Mouse (Mus musculus) embryonic facial prominence, embryonic 11.5 days (tissue): ENCODE results near the gene Lyg2. TPM values are rescaled to one million over a fixed set of nuclear protein-coding genes. Genes with fewer than 3 reads are reported as not detected.

Experiments used
- ATAC-seq: fragments of 200-750 bp; cut with Nextera tagmentation; replicated peaks from 2 replicates; pipeline ENCODE4 v1.8.0; 2017; ENCODE audit warnings: low read depth; ENCODE audit not compliant: insufficient number of reproducible peaks, low FRiP score, low TSS enrichment
- DNase-seq: peaks from one replicate; pipeline ENCODE4 v3.0.0-alpha.2; 2015; ENCODE audit warnings: low spot score
- H3K27ac ChIP-seq: fragments of 300-500 bp; sonication (generic); replicated peaks from 2 replicates; pipeline ENCODE4 v1.5.1; 2014; ENCODE audit warnings: mild to moderate bottlenecking, low read depth, low read length, control low read depth
- H3K27me3 ChIP-seq: fragments of 300-500 bp; sonication (generic); 2 replicates; pipeline ENCODE4 v1.6.1; 2014; ENCODE audit warnings: mild to moderate bottlenecking, low read length, moderate library complexity, mixed read lengths; ENCODE audit not compliant: control insufficient read depth, insufficient read depth
- H3K36me3 ChIP-seq: fragments of 300-500 bp; sonication (generic); replicated peaks from 2 replicates; pipeline ENCODE4 v1.6.1; 2014; ENCODE audit warnings: low read depth, mild to moderate bottlenecking, low read length, moderate library complexity, mixed read lengths; ENCODE audit not compliant: control insufficient read depth, insufficient read depth
- H3K4me1 ChIP-seq: fragments of 300-500 bp; sonication (generic); 2 replicates; pipeline ENCODE4 v1.6.1; 2014; ENCODE audit warnings: low read length, mixed read lengths; ENCODE audit not compliant: control insufficient read depth, insufficient read depth
- H3K4me2 ChIP-seq: fragments of 300-500 bp; sonication (generic); 2 replicates; pipeline ENCODE4 v1.6.1; 2014; ENCODE audit warnings: low read depth, mild to moderate bottlenecking, control low read depth, low read length, moderate library complexity
- H3K4me3 ChIP-seq: fragments of 300-500 bp; sonication (generic); 2 replicates; pipeline ENCODE4 v1.5.1; 2014; ENCODE audit warnings: low read depth, low read length, control low read depth
- H3K9ac ChIP-seq: fragments of 300-500 bp; sonication (generic); replicated peaks from 2 replicates; pipeline ENCODE4 v1.6.1; 2014; ENCODE audit warnings: mild to moderate bottlenecking, control low read depth, low read length
- H3K9me3 ChIP-seq: fragments of 300-500 bp; sonication (generic); replicated peaks from 2 replicates; pipeline ENCODE4 v1.6.1; 2016; ENCODE audit warnings: mild to moderate bottlenecking, low read length, inconsistent platforms, mixed read lengths; ENCODE audit not compliant: control insufficient read depth
- WGBS: fragments of 180-500 bp; shearing (Covaris S2); extraction: QIAGEN DNeasy Blood & Tissue Kit; methylation state at CpG from one replicate; pipeline ENCODE4 v1.1.7; 2014; 5-methylcytosine and 5-hydroxymethylcytosine counted together
- polyA plus RNA-seq: library from polyadenylated mRNA; unstranded; fragments of >200 nt; fragmentation: Nextera tagmentation; extraction: Ambion mirVana; gene quantifications from 2 replicates; pipeline ENCODE4 v1.2.1, GENCODE M21; 2014

Lyg2 gene
- polyA plus RNA-seq, 1 experiment from 2014 or later, result not detected

- peaks cover 4% of the 10 kb centered on the region for H3K36me3 ChIP-seq
- H3K4me1 ChIP-seq, result 0 out of 2 replicates have a peak, but pooled peaks cover 2% of the 10 kb centered on the region
- ATAC-seq (no peak), DNase-seq (no peak)
- WGBS, result 92% methylated on average over 4 of the region's 4 CpGs
- H3K4me3 ChIP-seq, result no peak overlapping the region
- no peak overlapping the region for H3K4me2 ChIP-seq
- no peaks in the 10 kb centered on the region for H3K9me3 ChIP-seq
- H3K27me3 ChIP-seq, result no peaks in the 10 kb centered on the region
- H3K27ac ChIP-seq, result no peak overlapping the region
- no peak overlapping the region for H3K9ac ChIP-seq
Measured at GRCm38 (mm10) chr1:37873157-37873556, 43.1 kb downstream of the Lyg2 start.

- DNase-seq, result peak; percentile 83
- H3K27ac ChIP-seq, result 0 out of 2 replicates have a peak overlapping the region, but pooled peaks have one; percentile 9
- peak; percentile 79 for ATAC-seq
- H3K36me3 ChIP-seq, result peaks cover 4% of the 10 kb centered on the region
- no peaks in the 10 kb centered on the region for H3K9me3 ChIP-seq
- H3K4me1 ChIP-seq, result 0 out of 2 replicates have a peak, but pooled peaks cover 2% of the 10 kb centered on the region
- 6% methylated on average over 33 of the region's 33 CpGs for WGBS
- peak overlapping the region; percentile 62 for H3K4me2 ChIP-seq
- peak overlapping the region; percentile 35 for H3K9ac ChIP-seq
- H3K4me3 ChIP-seq, result peak overlapping the region; percentile 46
- no peaks in the 10 kb centered on the region for H3K27me3 ChIP-seq
Measured at GRCm38 (mm10) chr1:37872131-37873067, 43.9 kb downstream of the Lyg2 start.

- ATAC-seq (peak; percentile 19; the same call in 1 of the 2 replicates), DNase-seq (no peak)
- Histone ChIP-seq H3K36me3 (peaks cover 4% of the 10 kb centered on the region), H3K4me3 (peak within 1 kb of the TSS; percentile 46), H3K4me1 (0 out of 2 replicates have a peak, but pooled peaks cover 2% of the 10 kb centered on the region), H3K4me2 (peak within 1 kb of the TSS; percentile 62), H3K9me3 (no peaks in the 10 kb centered on the region), H3K27me3 (no peaks in the 10 kb centered on the region), H3K27ac (peak within 1 kb of the TSS; percentile 9; the same call in 1 of the 2 replicates), H3K9ac (peak within 1 kb of the TSS; percentile 35)
- 7% methylated on average over 7 of the region's 7 CpGs for WGBS
Measured at GRCm38 (mm10) chr1:37871704-37872103, 44.6 kb downstream of the Lyg2 start, which contains the start of gene Lipt1. Lipt1 (plus strand) TSS chr1:37871738.

- Histone ChIP-seq H3K9ac (no peak overlapping the region), H3K4me3 (no peak overlapping the region), H3K4me1 (0 out of 2 replicates have a peak, but pooled peaks cover 2% of the 10 kb centered on the region), H3K36me3 (no peaks in the 10 kb centered on the region), H3K9me3 (no peaks in the 10 kb centered on the region), H3K4me2 (no peak overlapping the region), H3K27ac (no peak overlapping the region), H3K27me3 (no peaks in the 10 kb centered on the region; the same call in 1 of the 2 replicates)
- no peak for DNase-seq
- 42% methylated on average over 2 of the region's 2 CpGs for WGBS
- no peak for ATAC-seq
Measured at GRCm38 (mm10) chr1:37869362-37869761, 46.9 kb downstream of the Lyg2 start.

- no peak overlapping the region for H3K9ac ChIP-seq
- no peak overlapping the region for H3K27ac ChIP-seq
- no peaks in the 10 kb centered on the region; the same call in 1 of the 2 replicates for H3K27me3 ChIP-seq
- no peak overlapping the region for H3K4me3 ChIP-seq
- no peaks in the 10 kb centered on the region for H3K9me3 ChIP-seq
- no peak overlapping the region for H3K4me2 ChIP-seq
- H3K4me1 ChIP-seq, result 0 out of 2 replicates have a peak, but pooled peaks cover 2% of the 10 kb centered on the region
- no peak for DNase-seq
- no peaks in the 10 kb centered on the region for H3K36me3 ChIP-seq
- no peak for ATAC-seq
- 64% methylated on average over 10 of the region's 10 CpGs for WGBS
Measured at GRCm38 (mm10) chr1:37868640-37869039, 47.7 kb downstream of the Lyg2 start.

GRCm38 (mm10) chr1:37867684-37868322 is 48.5 kb downstream of the Lyg2 start:
- Histone ChIP-seq H3K9me3 (no peaks in the 10 kb centered on the region), H3K36me3 (no peaks in the 10 kb centered on the region), H3K4me3 (no peak overlapping the region), H3K4me2 (no peak overlapping the region), H3K27ac (no peak overlapping the region), H3K4me1 (0 out of 2 replicates have a peak, but pooled peaks cover 2% of the 10 kb centered on the region), H3K9ac (no peak overlapping the region), H3K27me3 (no peaks in the 10 kb centered on the region; the same call in 1 of the 2 replicates)
- no peak for DNase-seq
- no peak for ATAC-seq
- 74% methylated on average over 10 of the region's 10 CpGs for WGBS

- H3K4me1 ChIP-seq, result 0 out of 2 replicates have a peak, but pooled peaks cover 2% of the 10 kb centered on the region
- H3K36me3 ChIP-seq, result no peaks in the 10 kb centered on the region
- WGBS, result 76% methylated on average over 1 of the region's 1 CpGs
- no peak overlapping the region for H3K9ac ChIP-seq
- H3K27me3 ChIP-seq, result no peaks in the 10 kb centered on the region; the same call in 1 of the 2 replicates
- H3K4me3 ChIP-seq, result no peak overlapping the region
- no peak overlapping the region for H3K4me2 ChIP-seq
- no peak for ATAC-seq
- H3K27ac ChIP-seq, result no peak overlapping the region
- no peaks in the 10 kb centered on the region for H3K9me3 ChIP-seq
- DNase-seq, result peak; percentile 26
Measured at GRCm38 (mm10) chr1:37867056-37867455, 49.2 kb downstream of the Lyg2 start.
